Mouse (Mus musculus) CH12.LX (cell line): ENCODE measurements around the gene Dnajc4. TPM values are rescaled to one million over a fixed set of nuclear protein-coding genes. Genes with fewer than 3 reads are reported as not detected.

Source experiments
- DNase-seq: peaks from one replicate; pipeline ENCODE4 v3.0.0-alpha.2; 2013; ENCODE audit errors: extremely low read depth
- H3K27ac ChIP-seq: 2 replicates; pipeline ENCODE4 v1.5.1; 2012; ENCODE audit warnings: low read depth, mild to moderate bottlenecking, control low read depth, moderate library complexity; ENCODE audit not compliant: insufficient read depth
- H3K27me3 ChIP-seq: replicated peaks from 2 replicates; pipeline ENCODE3; 2012; ENCODE audit warnings: inconsistent platforms
- H3K36me3 ChIP-seq, 2 experiments: replicated peaks in 1 of 2; 2 replicates each; pipeline versions ENCODE3 to v1.6.1; 2012; ENCODE audit warnings: inconsistent platforms in 1 of 2, low read length in 1 of 2, mild to moderate bottlenecking in 1 of 2, mixed read lengths in 1 of 2, moderate library complexity in 1 of 2; ENCODE audit not compliant: control insufficient read depth in 1 of 2, insufficient read depth in 1 of 2
- H3K4me1 ChIP-seq, 2 experiments: 2 replicates each; pipeline ENCODE4 v1.6.1; 2012; ENCODE audit warnings: inconsistent platforms in 1 of 2, moderate library complexity in 1 of 2; ENCODE audit not compliant: insufficient read depth in 2 of 2, control insufficient read depth in 1 of 2
- H3K4me2 ChIP-seq: 2 replicates; pipeline ENCODE4 v1.6.1; 2012; ENCODE audit warnings: low read depth, mild to moderate bottlenecking, control low read depth; ENCODE audit not compliant: poor library complexity, insufficient read depth, severe bottlenecking
- H3K4me3 ChIP-seq, 3 experiments: fragments of 150-350 bp in 1 of 3; sonication (generic) in 1 of 3; replicated peaks in 1 of 3; 2 replicates each; pipeline versions ENCODE3 to v1.5.1; 2011 to 2012; ENCODE audit warnings: low read depth in 2 of 3, low read length in 2 of 3, mild to moderate bottlenecking in 2 of 3, moderate library complexity in 2 of 3, control low read depth in 1 of 3, improper control_type of control experiment in 1 of 3, inconsistent platforms in 1 of 3, mixed read lengths in 1 of 3; ENCODE audit not compliant: poor library complexity in 1 of 3
- H3K79me2 ChIP-seq: replicated peaks from 2 replicates; pipeline ENCODE4 v1.6.1; 2012; ENCODE audit warnings: mild to moderate bottlenecking, moderate library complexity; ENCODE audit not compliant: control insufficient read depth, poor library complexity, insufficient read depth, severe bottlenecking; ENCODE audit errors: extremely low read depth
- H3K9ac ChIP-seq: 2 replicates; pipeline ENCODE4 v1.6.1; 2012; ENCODE audit warnings: low read depth, mild to moderate bottlenecking, control low read depth, moderate library complexity; ENCODE audit not compliant: insufficient read depth
- H3K9me3 ChIP-seq: replicated peaks from 2 replicates; pipeline ENCODE3; 2012; ENCODE audit warnings: low read length, inconsistent platforms, mixed read lengths
- BHLHE40 ChIP-seq: IDR thresholded peaks from 2 replicates; pipeline ENCODE4 v1.6.1; 2011; ENCODE audit warnings: mild to moderate bottlenecking, low read depth, low read length, improper control_type of control experiment
- CHD1 ChIP-seq: IDR thresholded peaks from 2 replicates; pipeline ENCODE4 v1.6.1; 2012; ENCODE audit warnings: low read depth, low read length, improper control_type of control experiment, inconsistent platforms
- CHD2 ChIP-seq: IDR thresholded peaks from 2 replicates; pipeline ENCODE4 v1.6.1; 2011; ENCODE audit warnings: low read length, improper control_type of control experiment
- CTCF ChIP-seq, 2 experiments: IDR thresholded peaks in 1 of 2; conservative IDR thresholded peaks in 1 of 2; 2 replicates each; pipeline ENCODE4 v1.5.1; 2011 to 2012; ENCODE audit warnings: low read depth in 2 of 2, low read length in 2 of 2, improper control_type of control experiment in 1 of 2, inconsistent platforms in 1 of 2, mild to moderate bottlenecking in 1 of 2, moderate library complexity in 1 of 2
- E2F4 ChIP-seq: IDR thresholded peaks from 2 replicates; pipeline ENCODE4 v1.6.1; 2011; ENCODE audit warnings: low read depth, low read length, improper control_type of control experiment; ENCODE audit not compliant: insufficient replicate concordance
- ELF1 ChIP-seq: IDR thresholded peaks from 2 replicates; pipeline ENCODE4 v1.6.1; 2014; ENCODE audit warnings: low read depth, mild to moderate bottlenecking, inconsistent platforms, low read length, improper control_type of control experiment
- EP300 ChIP-seq: IDR thresholded peaks from 2 replicates; pipeline ENCODE4 v1.6.1; 2011; ENCODE audit warnings: low read length, improper control_type of control experiment
- ETS1 ChIP-seq: conservative IDR thresholded peaks from 2 replicates; pipeline ENCODE4 v1.6.1; 2012; ENCODE audit warnings: low read depth, mild to moderate bottlenecking, inconsistent platforms, low read length, improper control_type of control experiment, moderate library complexity
- GABPA ChIP-seq: IDR thresholded peaks from 2 replicates; pipeline ENCODE4 v1.6.1; 2012; ENCODE audit warnings: low read depth, low read length, improper control_type of control experiment, inconsistent platforms; ENCODE audit not compliant: insufficient replicate concordance
- HCFC1 ChIP-seq: IDR thresholded peaks from 2 replicates; pipeline ENCODE4 v1.6.1; 2012; ENCODE audit warnings: low read depth, mild to moderate bottlenecking, inconsistent platforms, low read length, improper control_type of control experiment
- IRF4 ChIP-seq: IDR thresholded peaks from 2 replicates; pipeline ENCODE4 v1.6.1; 2014; ENCODE audit warnings: low read depth, mild to moderate bottlenecking, inconsistent platforms, low read length, improper control_type of control experiment
- JUN ChIP-seq: IDR thresholded peaks from 2 replicates; pipeline ENCODE4 v1.6.1; 2011; ENCODE audit warnings: low read depth, mild to moderate bottlenecking, low read length, improper control_type of control experiment, moderate library complexity; ENCODE audit not compliant: insufficient read depth
- JUND ChIP-seq: conservative IDR thresholded peaks from 2 replicates; pipeline ENCODE4 v1.6.1; 2011; ENCODE audit warnings: low read depth, low read length, improper control_type of control experiment
- KAT2A ChIP-seq: IDR thresholded peaks from 2 replicates; pipeline ENCODE4 v1.6.1; 2012; ENCODE audit warnings: low read length, improper control_type of control experiment, inconsistent platforms; ENCODE audit not compliant: insufficient replicate concordance
- MAFK ChIP-seq: IDR thresholded peaks from 2 replicates; pipeline ENCODE4 v1.6.1; 2011; ENCODE audit warnings: low read length, improper control_type of control experiment; ENCODE audit not compliant: insufficient replicate concordance
- MAX ChIP-seq: IDR thresholded peaks from 2 replicates; pipeline ENCODE4 v1.6.1; 2011; ENCODE audit warnings: low read length, improper control_type of control experiment
- MAZ ChIP-seq: IDR thresholded peaks from 2 replicates; pipeline ENCODE4 v1.6.1; 2012; ENCODE audit warnings: low read depth, mild to moderate bottlenecking, inconsistent platforms, low read length, improper control_type of control experiment, moderate library complexity
- MEF2A ChIP-seq: IDR thresholded peaks from 2 replicates; pipeline ENCODE4 v1.6.1; 2014; ENCODE audit warnings: low read depth, mild to moderate bottlenecking, inconsistent platforms, low read length, improper control_type of control experiment, borderline replicate concordance
- MXI1 ChIP-seq: IDR thresholded peaks from 2 replicates; pipeline ENCODE4 v1.6.1; 2011; ENCODE audit warnings: mild to moderate bottlenecking, low read depth, low read length, improper control_type of control experiment
- MYC ChIP-seq: IDR thresholded peaks from 2 replicates; pipeline ENCODE4 v1.6.1; 2011; ENCODE audit warnings: low read depth, mild to moderate bottlenecking, improper control_type of control experiment, low read length
- NELFE ChIP-seq: IDR thresholded peaks from 2 replicates; pipeline ENCODE4 v1.6.1; 2011; ENCODE audit warnings: low read depth, low read length, improper control_type of control experiment
- NRF1 ChIP-seq: IDR thresholded peaks from 2 replicates; pipeline ENCODE4 v1.6.1; 2014; ENCODE audit warnings: low read depth, mild to moderate bottlenecking, inconsistent platforms, low read length, improper control_type of control experiment, moderate library complexity
- PAX5 ChIP-seq: IDR thresholded peaks from 2 replicates; pipeline ENCODE4 v1.6.1; 2012; ENCODE audit warnings: low read length, inconsistent platforms, mixed read lengths
- POLR2A ChIP-seq: IDR thresholded peaks from 2 replicates; pipeline ENCODE4 v1.6.1; 2011; ENCODE audit warnings: low read depth, mild to moderate bottlenecking, improper control_type of control experiment, low read length
- POLR2AphosphoS2 ChIP-seq: IDR thresholded peaks from 2 replicates; pipeline ENCODE4 v1.6.1; 2011; ENCODE audit warnings: low read depth, low read length, improper control_type of control experiment
- RAD21 ChIP-seq: IDR thresholded peaks from 2 replicates; pipeline ENCODE4 v1.6.1; 2011; ENCODE audit warnings: low read depth, mild to moderate bottlenecking, low read length, improper control_type of control experiment, moderate library complexity
- RCOR1 ChIP-seq: conservative IDR thresholded peaks from 2 replicates; pipeline ENCODE4 v1.6.1; 2012; ENCODE audit warnings: low read depth, mild to moderate bottlenecking, inconsistent platforms, low read length, improper control_type of control experiment
- SIN3A ChIP-seq: IDR thresholded peaks from 2 replicates; pipeline ENCODE4 v1.6.1; 2012; ENCODE audit warnings: low read length, improper control_type of control experiment, inconsistent platforms
- SMC3 ChIP-seq: IDR thresholded peaks from 2 replicates; pipeline ENCODE4 v1.6.1; 2011; ENCODE audit warnings: low read depth, low read length, improper control_type of control experiment
- TBP ChIP-seq: conservative IDR thresholded peaks from 2 replicates; pipeline ENCODE4 v1.6.1; 2011; ENCODE audit warnings: low read depth, low read length, improper control_type of control experiment
- TCF12 ChIP-seq: IDR thresholded peaks from 2 replicates; pipeline ENCODE4 v1.6.1; 2014; ENCODE audit warnings: low read depth, mild to moderate bottlenecking, inconsistent platforms, low read length, improper control_type of control experiment
- UBTF ChIP-seq: IDR thresholded peaks from 2 replicates; pipeline ENCODE4 v1.6.1; 2012; ENCODE audit warnings: low read depth, mild to moderate bottlenecking, inconsistent platforms, low read length, improper control_type of control experiment, moderate library complexity
- USF1 ChIP-seq: IDR thresholded peaks from 2 replicates; pipeline ENCODE4 v1.6.1; 2014; ENCODE audit warnings: low read depth, mild to moderate bottlenecking, inconsistent platforms, low read length, improper control_type of control experiment
- USF2 ChIP-seq: conservative IDR thresholded peaks from 2 replicates; pipeline ENCODE4 v1.6.1; 2011; ENCODE audit warnings: low read depth, low read length, improper control_type of control experiment
- ZC3H11A ChIP-seq: IDR thresholded peaks from 2 replicates; pipeline ENCODE4 v1.6.1; 2012; ENCODE audit warnings: low read depth, mild to moderate bottlenecking, inconsistent platforms, low read length, improper control_type of control experiment
- ZKSCAN1 ChIP-seq: IDR thresholded peaks from 2 replicates; pipeline ENCODE4 v1.6.1; 2012; ENCODE audit warnings: low read depth, inconsistent platforms, low read length, improper control_type of control experiment, borderline replicate concordance
- ZMIZ1 ChIP-seq: IDR thresholded peaks from 2 replicates; pipeline ENCODE4 v1.6.1; 2012; ENCODE audit warnings: low read depth, mild to moderate bottlenecking, inconsistent platforms, low read length, improper control_type of control experiment
- ZNF384 ChIP-seq: IDR thresholded peaks from 2 replicates; pipeline ENCODE4 v1.6.1; 2012; ENCODE audit warnings: low read depth, low read length, improper control_type of control experiment, inconsistent platforms
- dilution Hi-C: fragments of 300-500 bp; cut with MboI; formaldehyde crosslinking; loops from 2 replicates; pipeline ENCODE4 v1.14.3; 2020; ENCODE audit warnings: low sequenced_read_pairs; ENCODE audit not compliant: extremely low pct_unique_long_range_greater_than_20kb, extremely low pct_ligation_motif_present
- in situ Hi-C: fragments of 300-500 bp; cut with MboI; formaldehyde crosslinking; loops from 3 replicates; pipeline ENCODE4 v1.14.3; 2019; ENCODE audit warnings: low sequenced_read_pairs, low pct_ligation_motif_present, low pct_unique_long_range_greater_than_20kb, mixed read lengths
- polyA plus RNA-seq: library from polyadenylated mRNA; unstranded; fragments of >175 nt; gene quantifications from 2 replicates; pipeline ENCODE4 v1.2.1, GENCODE M21; 2012; ENCODE audit warnings: low read depth; ENCODE audit not compliant: insufficient read length
- total RNA-seq, 2 experiments: library from RNA; depleted of rRNA; stranded (reverse); fragments of 300-350 nt in 1 of 2; fragments of >200 nt in 1 of 2; gene quantifications; 2 replicates each; pipeline ENCODE4 v1.2.3; 2012 to 2014

Gene Dnajc4
- total and polyA plus RNA-seq, 3 experiments, result 6.2 to 13.9 (median 11.2) TPM

DNA sequence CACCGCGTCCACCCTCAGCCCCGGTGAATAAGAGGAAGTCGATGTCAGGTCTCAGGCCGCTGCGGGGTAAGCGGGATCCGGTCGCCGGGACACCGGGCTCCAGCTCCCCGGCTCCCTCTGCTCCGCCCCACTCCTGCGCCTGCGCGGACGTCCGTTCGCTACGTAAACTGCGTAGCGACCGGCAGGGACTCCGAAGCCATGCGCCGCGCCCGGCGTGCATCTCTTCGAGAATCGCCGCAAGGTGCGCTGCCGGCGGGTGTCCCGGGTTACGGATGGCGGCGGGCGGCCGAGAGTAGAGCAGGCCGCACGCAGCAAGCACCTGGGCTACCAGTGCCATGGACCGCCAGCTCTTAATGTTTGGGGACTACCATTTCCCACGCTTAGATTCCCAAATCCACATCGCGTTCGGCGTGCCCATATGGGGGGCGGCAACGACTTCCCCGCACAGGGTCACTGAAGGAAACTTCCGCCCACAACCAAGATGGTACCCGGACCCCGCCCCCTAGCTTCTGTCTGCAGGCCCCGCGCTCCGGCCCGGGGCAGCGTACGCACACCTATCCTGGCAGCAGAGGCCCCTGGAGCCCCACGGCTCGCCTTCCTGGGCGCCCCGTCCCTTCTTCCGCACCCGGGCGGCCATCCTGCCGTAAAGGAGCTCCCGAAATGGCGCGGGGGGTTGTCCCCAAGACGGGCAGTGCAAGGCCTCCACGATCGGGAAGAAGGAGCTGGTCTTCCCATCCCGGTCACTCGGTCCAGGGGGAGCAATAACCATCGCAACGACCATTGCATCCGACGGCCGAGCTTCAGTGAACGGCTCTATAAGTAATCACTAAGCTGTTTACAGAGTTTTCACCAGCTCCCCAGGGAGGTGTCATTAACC is 50.8 kb downstream of the Dnajc4 start, which contains the start of gene Bad:
TSS of gene Bad (plus strand) at position 490 of the 877 bp plus-strand sequence.
- peaks cover 0 to 28% of the 10 kb centered on the region in 2 experiments for H3K36me3 ChIP-seq
- H3K4me1 ChIP-seq, result peaks cover 6 to 24% of the 10 kb centered on the region in 2 experiments
- peak within 1 kb of the TSS; percentile 85 for H3K4me2 ChIP-seq
- DNase-seq, result peak; percentile 86
- dilution Hi-C loops (no loop called here), in situ Hi-C loops (no loop called here)
- peak within 1 kb of the TSS; percentile 81 for H3K9ac ChIP-seq
- H3K4me3 ChIP-seq, result peak within 1 kb of the TSS; percentile 71 to 78 (median 77)
- H3K9me3 ChIP-seq, result no peaks in the 10 kb centered on the region
- H3K79me2 ChIP-seq, result no peaks in the 10 kb centered on the region
- TF ChIP-seq GABPA (no peak), SMC3 (no peak), RAD21 (no peak), SIN3A (peak; percentile 97), E2F4 (no peak), ETS1 (no peak), JUND (no peak), CHD1 (no peak), NRF1 (peak; percentile 87), ZKSCAN1 (no peak), IRF4 (no peak), ZNF384 (no peak), EP300 (no peak), PAX5 (no peak), POLR2A (peak; percentile 72), MYC (no peak), UBTF (peak; percentile 84; the same call in 1 of the 2 replicates), CTCF (conservative IDR thresholded peaks at IDR 0.05 in 1 of 2, IDR thresholded peaks at IDR 0.05 in 1 of 2; ENCODE audit: low read depth in 2 of 2, low read length in 2 of 2) (no peak), HCFC1 (peak; percentile 83), TCF12 (peak; percentile 59; the same call in 1 of the 2 replicates), MAFK (no peak), MAZ (no peak; the same call in 1 of the 2 replicates), MEF2A (no peak), USF1 (no peak), MXI1 (peak; percentile 77), NELFE (peak; percentile 60), KAT2A (no peak; the same call in 1 of the 2 replicates), POLR2AphosphoS2 (no peak), BHLHE40 (no peak), ELF1 (peak; percentile 95), RCOR1 (no peak), TBP (no peak), USF2 (no peak), CHD2 (no peak), JUN (no peak), ZC3H11A (no peak), ZMIZ1 (no peak), MAX (no peak)
- H3K27ac ChIP-seq, result peak within 1 kb of the TSS; percentile 71
- no peaks in the 10 kb centered on the region for H3K27me3 ChIP-seq
